Comparison of ENCODE assay signal across 11 mouse cellular contexts in the genomic region with DNA sequence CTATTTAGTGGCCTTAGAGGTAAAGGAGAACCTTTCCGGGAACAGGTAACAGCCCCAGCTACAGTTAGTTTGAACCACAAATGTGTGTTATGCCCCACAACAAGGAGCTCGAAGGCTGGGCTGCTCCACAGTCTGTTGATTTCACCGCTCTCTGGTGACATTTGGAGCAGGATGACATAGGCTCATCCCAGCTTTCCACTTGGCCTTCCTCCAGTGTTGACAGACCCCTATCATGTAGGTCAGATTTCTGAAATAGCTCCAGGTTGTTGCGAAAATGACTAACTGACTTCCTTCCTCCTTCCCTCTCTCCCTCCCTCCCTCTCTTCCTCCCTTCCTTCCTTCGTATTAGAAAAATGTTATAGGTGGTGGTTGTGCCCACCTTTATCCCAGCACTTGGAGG. TPM values are rescaled to one million over a fixed set of nuclear protein-coding genes. Genes with fewer than 3 reads are reported as not detected.
A peak's percentile ranks its signal among the peaks of the same experiment; 100 is the strongest.
DNase-seq lines count a peak whose midpoint lies in the region.
"Had no signal": no experiment of that assay in that cellular context is flagged by ENCODE, and none has a peak within 500 bp of the region (broad histone marks: within the 10 kb centered on the region; RNA-seq: fewer than 3 reads in every experiment).

No protein-coding gene starts in this region.

- DNase-seq in cerebellum, postnatal 14 days, result peak; percentile 11 to 32
- DNase-seq in cerebellum, postnatal 36 days, result no peak
- peak; percentile 4 for DNase-seq in left cerebral cortex, postnatal 4 days
- no peak for DNase-seq in left cerebral cortex, adult 11 months (ENCODE audit: low spot score)
- DNase-seq in 416B (ENCODE audit: low read depth), result peak; percentile 21
- DNase-seq in lung, postnatal 10 days, result peak; percentile 57
- DNase-seq in MN1 (ENCODE audit: low spot score), result no peak
- DNase-seq in layer of hippocampus, adult 8-10 months (ENCODE audit: low spot score in 2 of 2), result no peak
- DNase-seq: cerebellum, adult 9-10 months; kidney, adult 11 months; right cerebral cortex, postnatal 4 days had no signal

- intact Hi-C loops in left cerebral cortex, postnatal 4 days (cut with DNase I), result no loop called here

RNA-seq across cellular contexts. Expression of a gene that starts 14.3 kb away (rescaled TPM):
- 1 to 10 TPM; 2.4 to 4.5 TPM for total RNA-seq in left cerebral cortex, postnatal 4 days (2021)
- 10 to 100 TPM; 10.1 to 13.0 (median 11.6) TPM for total RNA-seq in layer of hippocampus, adult 8-10 months (2022)

Comparison
In these comparisons a context has a peak if more than half of its experiments do, and no peak if none do; other contexts are left out.
1. DNase-seq: peak in cerebellum, postnatal 14 days (2 of 2), left cerebral cortex, postnatal 4 days (single experiment), 416B (single experiment) and lung, postnatal 10 days (single experiment); none in cerebellum, postnatal 36 days (0 of 2), left cerebral cortex, adult 11 months (single experiment), MN1 (single experiment) and layer of hippocampus, adult 8-10 months (0 of 2).